Mouse (Mus musculus) lung, embryonic 16.5 days (tissue): Measurements from ENCODE around the gene Hsf5. TPM values are rescaled to one million over a fixed set of nuclear protein-coding genes. Genes with fewer than 3 reads are reported as not detected.

Source experiments
- ATAC-seq: fragments of 200-750 bp; cut with Nextera tagmentation; 2 replicates; pipeline ENCODE4 v1.8.0; 2017; ENCODE audit warnings: low read depth, mild to moderate bottlenecking, moderate library complexity
- H3K27ac ChIP-seq: fragments of 300-500 bp; sonication (generic); 2 replicates; pipeline ENCODE4 v1.5.1; 2014; ENCODE audit warnings: mild to moderate bottlenecking, control low read depth, low read length
- H3K27me3 ChIP-seq: fragments of 300-500 bp; sonication (generic); 2 replicates; pipeline ENCODE4 v1.6.1; 2014; ENCODE audit warnings: low read depth, low read length, mixed read lengths; ENCODE audit not compliant: control insufficient read depth, insufficient read depth
- H3K36me3 ChIP-seq: fragments of 300-500 bp; sonication (generic); 2 replicates; pipeline ENCODE4 v1.6.1; 2014; ENCODE audit warnings: low read length; ENCODE audit not compliant: control insufficient read depth, insufficient read depth
- H3K4me1 ChIP-seq: fragments of 300-500 bp; sonication (generic); replicated peaks from 2 replicates; pipeline ENCODE4 v1.6.1; 2014; ENCODE audit warnings: low read length, mixed read lengths; ENCODE audit not compliant: control insufficient read depth, insufficient read depth
- H3K4me2 ChIP-seq: fragments of 300-500 bp; sonication (generic); 2 replicates; pipeline ENCODE4 v1.6.1; 2014; ENCODE audit warnings: low read depth, low read length, control low read depth
- H3K4me3 ChIP-seq: fragments of 300-500 bp; sonication (generic); 2 replicates; pipeline ENCODE4 v1.5.1; 2014; ENCODE audit warnings: mild to moderate bottlenecking, low read length, control low read depth
- H3K9ac ChIP-seq: fragments of 300-500 bp; sonication (generic); 2 replicates; pipeline ENCODE4 v1.6.1; 2014; ENCODE audit warnings: low read length, control low read depth
- H3K9me3 ChIP-seq: fragments of 300-500 bp; sonication (generic); 2 replicates; pipeline ENCODE4 v1.6.1; 2016; ENCODE audit warnings: low read length; ENCODE audit not compliant: control insufficient read depth
- WGBS: fragments of 180-500 bp; shearing (Covaris S2); extraction: QIAGEN DNeasy Blood & Tissue Kit; methylation state at CpG from one replicate; pipeline ENCODE4 v1.1.7; 2014; 5-methylcytosine and 5-hydroxymethylcytosine counted together
- polyA plus RNA-seq: library from polyadenylated mRNA; unstranded; fragments of >200 nt; fragmentation: Nextera tagmentation; extraction: Ambion mirVana; gene quantifications from 2 replicates; pipeline ENCODE4 v1.2.1, GENCODE M21; 2015

The Hsf5 gene
- polyA plus RNA-seq, 1 experiment from 2014 or later, result 0.25 TPM

- Histone ChIP-seq H3K9me3 (no peaks in the 10 kb centered on the region), H3K4me3 (no peak overlapping the region), H3K27me3 (no peaks in the 10 kb centered on the region), H3K27ac (no peak overlapping the region), H3K36me3 (no peaks in the 10 kb centered on the region), H3K4me2 (no peak overlapping the region), H3K4me1 (no peaks in the 10 kb centered on the region), H3K9ac (no peak overlapping the region)
- WGBS, result 97% methylated on average over 1 of the region's 1 CpGs
- ATAC-seq, result no peak
Observed at GRCm38 (mm10) chr11:87673282-87673681, 56.3 kb downstream of the Hsf5 start.

- ATAC-seq, result no peak
- H3K27ac ChIP-seq, result no peak overlapping the region
- H3K36me3 ChIP-seq, result no peaks in the 10 kb centered on the region
- H3K4me2 ChIP-seq, result no peak overlapping the region
- H3K9me3 ChIP-seq, result no peaks in the 10 kb centered on the region
- no peak overlapping the region for H3K9ac ChIP-seq
- no peaks in the 10 kb centered on the region; the same call in 1 of the 2 replicates for H3K4me1 ChIP-seq
- no peaks in the 10 kb centered on the region for H3K27me3 ChIP-seq
- 77% methylated on average over 6 of the region's 6 CpGs for WGBS
- H3K4me3 ChIP-seq, result no peak overlapping the region
Observed at GRCm38 (mm10) chr11:87675606-87676005, 58.6 kb downstream of the Hsf5 start.

GRCm38 (mm10) chr11:87677756-87678155 lies 60.8 kb downstream of the Hsf5 start:
- Histone ChIP-seq H3K4me1 (peaks cover 3% of the 10 kb centered on the region; the same call in 1 of the 2 replicates), H3K9ac (peak overlapping the region; percentile 37), H3K4me3 (no peak overlapping the region), H3K36me3 (no peaks in the 10 kb centered on the region), H3K4me2 (0 out of 2 replicates have a peak overlapping the region, but pooled peaks have one; percentile 8), H3K27ac (peak overlapping the region; percentile 58), H3K9me3 (no peaks in the 10 kb centered on the region), H3K27me3 (no peaks in the 10 kb centered on the region)
- no peak for ATAC-seq
- 34% methylated on average over 5 of the region's 5 CpGs for WGBS

GRCm38 (mm10) chr11:87678545-87678944 lies 61.6 kb downstream of the Hsf5 start:
- Histone ChIP-seq H3K27me3 (no peaks in the 10 kb centered on the region), H3K4me3 (no peak overlapping the region), H3K27ac (peak overlapping the region; percentile 58), H3K9ac (no peak overlapping the region), H3K4me1 (peaks cover 3% of the 10 kb centered on the region; the same call in 1 of the 2 replicates), H3K4me2 (no peak overlapping the region), H3K9me3 (no peaks in the 10 kb centered on the region), H3K36me3 (no peaks in the 10 kb centered on the region)
- ATAC-seq, result no peak
- WGBS, result 54% methylated on average over 4 of the region's 4 CpGs

- Histone ChIP-seq H3K4me1 (peaks cover 3% of the 10 kb centered on the region; the same call in 1 of the 2 replicates), H3K9ac (no peak overlapping the region), H3K4me3 (no peak overlapping the region), H3K4me2 (no peak overlapping the region), H3K27me3 (no peaks in the 10 kb centered on the region), H3K9me3 (no peaks in the 10 kb centered on the region), H3K27ac (no peak overlapping the region), H3K36me3 (no peaks in the 10 kb centered on the region)
- 65% methylated on average over 7 of the region's 7 CpGs for WGBS
- ATAC-seq, result no peak
Observed at GRCm38 (mm10) chr11:87678976-87679375, 62.0 kb downstream of the Hsf5 start.

- Histone ChIP-seq H3K36me3 (no peaks in the 10 kb centered on the region), H3K27ac (no peak overlapping the region), H3K4me2 (no peak overlapping the region), H3K4me1 (peaks cover 3% of the 10 kb centered on the region; the same call in 1 of the 2 replicates), H3K27me3 (no peaks in the 10 kb centered on the region), H3K4me3 (no peak overlapping the region), H3K9me3 (no peaks in the 10 kb centered on the region), H3K9ac (no peak overlapping the region)
- no peak for ATAC-seq
- 58% methylated on average over 9 of the region's 9 CpGs for WGBS
Observed at GRCm38 (mm10) chr11:87680786-87681185, 63.8 kb downstream of the Hsf5 start.

- no peak overlapping the region for H3K4me2 ChIP-seq
- no peaks in the 10 kb centered on the region for H3K9me3 ChIP-seq
- H3K36me3 ChIP-seq, result no peaks in the 10 kb centered on the region
- H3K4me1 ChIP-seq, result peaks cover 3% of the 10 kb centered on the region; the same call in 1 of the 2 replicates
- WGBS, result 74% methylated on average over 12 of the region's 12 CpGs
- ATAC-seq, result no peak
- H3K9ac ChIP-seq, result no peak overlapping the region
- peak overlapping the region; percentile 38 for H3K27ac ChIP-seq
- no peak overlapping the region for H3K4me3 ChIP-seq
- H3K27me3 ChIP-seq, result no peaks in the 10 kb centered on the region
Observed at GRCm38 (mm10) chr11:87682096-87682495, 65.1 kb downstream of the Hsf5 start.

- Histone ChIP-seq H3K9ac (no peak overlapping the region), H3K4me1 (peaks cover 5% of the 10 kb centered on the region; the same call in 1 of the 2 replicates), H3K4me3 (no peak overlapping the region), H3K9me3 (no peaks in the 10 kb centered on the region), H3K4me2 (peak overlapping the region; percentile 9; the same call in 1 of the 2 replicates), H3K27me3 (no peaks in the 10 kb centered on the region), H3K27ac (peak overlapping the region; percentile 48), H3K36me3 (no peaks in the 10 kb centered on the region)
- ATAC-seq, result peak; percentile 64
- WGBS, result 24% methylated on average over 13 of the region's 13 CpGs
Observed at GRCm38 (mm10) chr11:87682838-87683571, 66.0 kb downstream of the Hsf5 start.

GRCm38 (mm10) chr11:87686407-87686806 lies 69.4 kb downstream of the Hsf5 start:
- peak overlapping the region; percentile 1; the same call in 1 of the 2 replicates for H3K27ac ChIP-seq
- 38% methylated on average over 7 of the region's 7 CpGs for WGBS

More at GRCm38 (mm10) chr11:87686407-87686806, 69.4 kb downstream of the Hsf5 start:
- Histone ChIP-seq H3K4me3 (no peak overlapping the region), H3K27me3 (no peaks in the 10 kb centered on the region), H3K9me3 (no peaks in the 10 kb centered on the region), H3K36me3 (no peaks in the 10 kb centered on the region), H3K4me2 (no peak overlapping the region), H3K9ac (no peak overlapping the region), H3K4me1 (peaks cover 14% of the 10 kb centered on the region)
- no peak for ATAC-seq
